Mouse (Mus musculus) kidney, embryonic 15.5 days (tissue): ENCODE measurements around the gene Otud7a. TPM values are rescaled to one million over a fixed set of nuclear protein-coding genes. Genes with fewer than 3 reads are reported as not detected.
"Not testable (repeated sequence)": the region's sequence is repeated elsewhere in the genome, so short reads cannot be mapped to it uniquely, and the experiment has no call there.

Source experiments
- ATAC-seq: fragments of 200-750 bp; cut with Nextera tagmentation; replicated peaks from 2 replicates; pipeline ENCODE4 v1.8.0; 2017; ENCODE audit warnings: moderate TSS enrichment; ENCODE audit not compliant: low FRiP score
- H3K27ac ChIP-seq: fragments of 300-500 bp; sonication (generic); 2 replicates; pipeline ENCODE4 v1.5.1; 2015; ENCODE audit warnings: mild to moderate bottlenecking, inconsistent platforms
- H3K27me3 ChIP-seq: fragments of 300-500 bp; sonication (generic); 2 replicates; pipeline ENCODE4 v1.6.1; 2015; ENCODE audit warnings: inconsistent platforms
- H3K36me3 ChIP-seq: fragments of 300-500 bp; sonication (generic); 2 replicates; pipeline ENCODE4 v1.6.1; 2015; ENCODE audit warnings: inconsistent platforms
- H3K4me1 ChIP-seq: fragments of 300-500 bp; sonication (generic); 2 replicates; pipeline ENCODE4 v1.6.1; 2015; ENCODE audit warnings: inconsistent platforms
- H3K4me2 ChIP-seq: fragments of 300-500 bp; sonication (generic); 2 replicates; pipeline ENCODE4 v1.6.1; 2015; ENCODE audit warnings: moderate library complexity, mild to moderate bottlenecking, inconsistent platforms
- H3K4me3 ChIP-seq: fragments of 300-500 bp; sonication (generic); replicated peaks from 2 replicates; pipeline ENCODE4 v1.5.1; 2015; ENCODE audit warnings: mild to moderate bottlenecking, inconsistent platforms
- H3K9ac ChIP-seq: fragments of 300-500 bp; sonication (generic); 2 replicates; pipeline ENCODE4 v1.6.1; 2015; ENCODE audit warnings: mild to moderate bottlenecking, inconsistent platforms
- H3K9me3 ChIP-seq: fragments of 300-500 bp; sonication (generic); replicated peaks from 2 replicates; pipeline ENCODE4 v1.6.1; 2016; ENCODE audit warnings: inconsistent platforms
- WGBS: fragments of 180-500 bp; shearing (Covaris S2); methylation state at CpG from one replicate; pipeline ENCODE4 v1.1.7; 2015; ENCODE audit warnings: mixed read lengths; 5-methylcytosine and 5-hydroxymethylcytosine counted together
- polyA plus RNA-seq: library from polyadenylated mRNA; unstranded; fragments of >200 nt; fragmentation: Nextera tagmentation; extraction: Ambion mirVana; gene quantifications from 2 replicates; pipeline ENCODE4 v1.2.1, GENCODE M21; 2015

Otud7a gene
- polyA plus RNA-seq, 1 experiment from 2014 or later = 0.14 TPM

DNA sequence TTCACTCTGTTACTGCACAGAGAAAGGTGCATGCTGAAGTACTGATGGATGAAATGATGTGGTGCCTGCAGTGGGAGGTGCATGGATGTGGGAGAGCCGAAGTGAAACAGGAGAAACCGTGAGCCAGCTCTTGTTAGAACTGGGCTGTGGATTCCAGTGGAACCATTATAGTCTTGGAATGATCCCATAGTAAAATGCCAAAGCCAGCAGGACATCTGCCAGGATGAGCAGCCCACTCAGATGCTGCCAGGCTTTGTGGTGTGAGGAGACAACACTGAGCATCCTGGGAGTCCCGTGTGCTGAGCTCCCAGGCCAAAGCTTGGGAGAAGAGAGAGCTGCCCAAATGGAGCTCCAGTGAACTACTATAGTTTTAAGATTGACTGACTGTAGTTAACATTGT is 220.9 kb downstream of the Otud7a start:
- no peak overlapping the region for H3K9ac ChIP-seq
- H3K9me3 ChIP-seq = no peaks in the 10 kb centered on the region
- no peak overlapping the region for H3K27ac ChIP-seq
- 91% methylated on average over 3 of the region's 3 CpGs for WGBS
- no peaks in the 10 kb centered on the region for H3K36me3 ChIP-seq
- no peak overlapping the region for H3K4me2 ChIP-seq
- no peak for ATAC-seq
- no peak overlapping the region for H3K4me3 ChIP-seq
- peaks cover 7% of the 10 kb centered on the region; the same call in 1 of the 2 replicates for H3K4me1 ChIP-seq
- no peaks in the 10 kb centered on the region for H3K27me3 ChIP-seq

DNA sequence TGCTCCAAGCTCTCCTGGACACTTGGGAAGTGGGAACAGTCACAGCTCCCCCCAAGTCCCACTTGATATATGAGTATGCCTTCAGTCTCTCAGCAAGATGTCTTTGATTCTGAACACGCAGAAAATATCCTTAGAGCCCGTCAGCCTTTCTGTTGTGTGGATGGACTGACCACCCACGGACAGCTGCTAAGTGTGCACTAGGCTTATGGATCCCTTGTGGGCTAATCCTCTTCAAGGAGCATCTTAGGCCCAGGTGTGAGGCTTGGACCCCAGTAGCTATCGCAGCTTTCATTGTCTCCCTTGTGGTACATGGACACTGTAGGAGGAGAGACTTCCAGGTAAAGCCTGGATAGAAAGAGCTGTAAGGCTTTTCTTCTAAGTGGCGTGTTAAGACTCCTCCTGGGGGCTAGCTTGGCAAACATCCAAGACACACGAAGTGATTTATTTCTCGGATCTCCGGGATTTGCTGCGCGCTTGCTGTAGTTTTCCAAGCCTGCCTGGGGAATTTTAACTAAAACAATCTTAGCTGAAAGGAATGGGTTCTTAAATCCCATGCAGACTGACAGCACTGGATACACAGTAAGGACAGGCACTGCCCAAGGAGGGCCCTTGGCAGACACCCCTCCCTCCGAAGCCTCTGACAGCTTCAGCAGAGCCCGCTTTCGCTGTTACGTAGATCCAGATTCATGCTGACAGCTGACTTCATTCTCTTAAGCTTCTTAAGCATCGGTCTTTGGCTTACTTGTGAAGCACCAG is 223.6 kb downstream of the Otud7a start:
- Histone ChIP-seq H3K4me3 (no peak overlapping the region), H3K27me3 (no peaks in the 10 kb centered on the region), H3K36me3 (no peaks in the 10 kb centered on the region), H3K27ac (no peak overlapping the region), H3K9ac (no peak overlapping the region), H3K9me3 (no peaks in the 10 kb centered on the region), H3K4me1 (peaks cover 7% of the 10 kb centered on the region; the same call in 1 of the 2 replicates), H3K4me2 (peak overlapping the region; percentile 33)
- ATAC-seq = 0 out of 2 replicates have a peak, but pooled peaks have one; percentile 44
- 49% methylated on average over 15 of the region's 15 CpGs for WGBS

- no peak overlapping the region for H3K4me2 ChIP-seq
- H3K9ac ChIP-seq = no peak overlapping the region
- H3K4me1 ChIP-seq = peaks cover 7% of the 10 kb centered on the region; the same call in 1 of the 2 replicates
- peak; percentile 30; the same call in 1 of the 2 replicates for ATAC-seq
- WGBS = 65% methylated on average over 14 of the region's 14 CpGs
- H3K27me3 ChIP-seq = no peaks in the 10 kb centered on the region
- no peak overlapping the region for H3K4me3 ChIP-seq
- H3K9me3 ChIP-seq = no peaks in the 10 kb centered on the region
- H3K36me3 ChIP-seq = no peaks in the 10 kb centered on the region
- no peak overlapping the region for H3K27ac ChIP-seq
Measured at GRCm38 (mm10) chr7:63668951-63669350, 224.4 kb downstream of the Otud7a start.

DNA sequence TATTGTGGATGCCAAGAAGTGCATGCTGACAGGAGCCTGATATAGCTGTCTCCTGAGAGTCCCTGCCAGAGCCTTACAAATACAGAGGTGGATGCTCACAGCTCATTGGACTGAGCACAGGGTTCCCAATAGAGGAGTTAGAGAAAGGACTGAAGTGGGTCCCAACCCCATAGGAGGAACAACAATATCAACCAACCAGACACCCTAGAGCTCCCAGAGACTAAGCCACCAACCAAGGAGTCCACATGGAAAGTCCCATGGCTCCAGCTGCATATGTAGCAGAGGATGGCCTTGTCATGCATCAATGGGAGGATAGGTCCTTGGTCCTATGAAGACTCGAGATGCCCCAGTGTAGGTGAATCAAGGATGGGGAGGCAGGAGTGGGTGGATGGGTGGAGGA is 226.4 kb downstream of the Otud7a start:
- whole genome bisulfite sequencing = 78% methylated on average over 1 of the region's 1 CpGs

DNA sequence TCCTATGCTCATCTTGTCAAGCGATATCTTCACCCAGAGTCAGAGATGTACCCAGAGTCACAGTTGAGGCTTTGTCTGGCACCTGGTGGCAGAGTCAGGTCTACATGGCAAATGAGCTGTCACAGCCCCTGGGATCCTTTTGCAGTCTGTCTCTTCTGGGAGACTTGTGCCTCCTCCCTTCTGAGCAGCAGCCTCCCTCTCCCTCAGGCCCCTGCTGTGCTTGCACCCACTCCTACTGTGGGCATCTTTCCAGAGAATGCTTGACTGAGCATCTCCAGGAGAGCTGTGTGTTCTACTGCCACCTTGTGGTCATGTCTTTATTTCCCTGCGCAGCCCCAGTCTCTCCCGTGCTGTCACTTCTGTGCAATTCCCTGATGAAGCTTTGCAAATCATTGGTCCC is 227.4 kb downstream of the Otud7a start:
- Histone ChIP-seq H3K9ac (no peak overlapping the region), H3K4me3 (no peak overlapping the region), H3K36me3 (no peaks in the 10 kb centered on the region), H3K27ac (no peak overlapping the region), H3K4me1 (peaks cover 7% of the 10 kb centered on the region; the same call in 1 of the 2 replicates), H3K9me3 (no peaks in the 10 kb centered on the region), H3K4me2 (no peak overlapping the region), H3K27me3 (no peaks in the 10 kb centered on the region)
- 23% methylated on average over 3 of the region's 3 CpGs for WGBS
- ATAC-seq = peak; percentile 83; the same call in 1 of the 2 replicates

More for the DNA sequence above, 226.4 kb downstream of the Otud7a start:
- H3K4me2 ChIP-seq, ATAC-seq, H3K4me1 ChIP-seq, H3K9ac ChIP-seq, H3K36me3 ChIP-seq, H3K4me3 ChIP-seq, H3K27me3 ChIP-seq, H3K27ac ChIP-seq, H3K9me3 ChIP-seq: not testable (repeated sequence)

DNA sequence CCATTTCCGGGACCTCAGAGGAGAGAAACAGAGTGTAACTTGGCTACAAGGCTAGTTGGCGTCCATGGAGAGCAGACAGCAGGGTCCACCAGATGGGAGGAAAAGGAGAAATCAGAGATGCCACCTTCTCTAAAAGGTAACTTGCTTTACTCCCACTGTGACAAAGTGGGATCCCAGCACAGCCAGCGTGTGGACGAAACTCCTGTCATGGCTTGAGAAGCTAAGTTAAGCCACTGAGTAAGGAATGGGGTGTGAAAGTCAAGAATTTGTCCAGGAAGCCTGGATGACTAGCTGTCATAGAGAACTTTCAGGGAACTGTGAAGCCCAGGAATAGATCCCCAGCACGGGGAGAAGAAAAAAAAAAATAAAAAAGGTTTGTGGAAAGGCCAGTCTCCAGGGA is 232.1 kb downstream of the Otud7a start:
- Histone ChIP-seq H3K9me3 (no peaks in the 10 kb centered on the region), H3K9ac (no peak overlapping the region), H3K4me2 (no peak overlapping the region), H3K4me1 (no peaks in the 10 kb centered on the region), H3K27ac (no peak overlapping the region), H3K4me3 (no peak overlapping the region), H3K36me3 (no peaks in the 10 kb centered on the region), H3K27me3 (no peaks in the 10 kb centered on the region)
- WGBS = 86% methylated on average over 5 of the region's 5 CpGs
- no peak for ATAC-seq

DNA sequence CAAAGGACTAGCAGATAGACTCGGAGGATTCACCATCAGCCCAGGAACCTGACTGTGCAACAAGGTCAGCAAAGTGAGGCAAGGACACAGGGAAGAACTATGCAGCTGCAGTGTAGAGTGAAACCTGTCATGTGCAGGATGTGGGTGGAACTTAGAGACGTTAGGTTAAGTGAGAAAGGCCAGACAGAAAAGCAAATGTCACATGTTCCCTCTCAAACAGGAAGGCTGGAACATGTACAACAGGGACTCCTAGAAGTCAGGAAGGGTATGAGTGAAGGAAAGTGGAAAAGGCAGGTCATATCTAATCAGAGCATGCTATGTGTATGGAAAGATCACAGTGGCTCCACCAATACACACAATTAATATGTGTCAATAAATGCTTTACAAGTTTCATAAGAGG is 232.6 kb downstream of the Otud7a start:
- no peak overlapping the region for H3K4me3 ChIP-seq
- H3K4me2 ChIP-seq = no peak overlapping the region
- H3K27ac ChIP-seq = no peak overlapping the region
- H3K9me3 ChIP-seq = no peaks in the 10 kb centered on the region
- WGBS = 43% methylated on average over 2 of the region's 2 CpGs
- H3K9ac ChIP-seq = no peak overlapping the region
- H3K27me3 ChIP-seq = no peaks in the 10 kb centered on the region
- H3K4me1 ChIP-seq = no peaks in the 10 kb centered on the region
- ATAC-seq = no peak
- no peaks in the 10 kb centered on the region for H3K36me3 ChIP-seq

DNA sequence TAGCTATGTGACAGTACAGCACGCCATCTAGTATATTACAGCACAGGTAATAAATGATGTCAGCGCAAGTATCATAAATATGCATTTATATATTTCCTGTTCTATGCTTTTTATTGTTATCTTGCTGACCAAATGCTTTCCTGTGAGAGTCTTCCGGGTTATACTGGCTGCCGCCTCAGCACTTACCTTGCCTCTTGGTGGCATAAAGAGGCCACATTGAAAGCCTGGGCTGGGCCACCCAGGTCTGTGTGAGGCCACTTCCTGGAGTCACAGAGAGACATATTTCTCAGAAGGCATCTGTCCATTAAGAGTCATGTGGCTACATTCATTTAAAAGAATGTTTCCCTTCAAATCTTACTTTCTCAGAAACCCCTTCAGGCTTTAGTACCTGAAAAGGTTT is 242.5 kb downstream of the Otud7a start:
- Histone ChIP-seq H3K27me3 (no peaks in the 10 kb centered on the region), H3K4me2 (no peak overlapping the region), H3K9me3 (no peaks in the 10 kb centered on the region), H3K4me3 (no peak overlapping the region), H3K27ac (no peak overlapping the region), H3K4me1 (no peaks in the 10 kb centered on the region), H3K36me3 (no peaks in the 10 kb centered on the region), H3K9ac (no peak overlapping the region)
- WGBS = 76% methylated on average over 4 of the region's 4 CpGs
- ATAC-seq = no peak

- ATAC-seq = no peak
- H3K36me3 ChIP-seq = no peaks in the 10 kb centered on the region
- no peak overlapping the region for H3K4me3 ChIP-seq
- no peaks in the 10 kb centered on the region for H3K27me3 ChIP-seq
- 88% methylated on average over 4 of the region's 4 CpGs for WGBS
- no peak overlapping the region for H3K27ac ChIP-seq
- no peak overlapping the region for H3K9ac ChIP-seq
- no peaks in the 10 kb centered on the region for H3K9me3 ChIP-seq
- no peak overlapping the region for H3K4me2 ChIP-seq
- no peaks in the 10 kb centered on the region for H3K4me1 ChIP-seq
Measured at GRCm38 (mm10) chr7:63697921-63698320, 253.4 kb downstream of the Otud7a start.

GRCm38 (mm10) chr7:63717903-63718302 is 273.4 kb downstream of the Otud7a start:
- no peaks in the 10 kb centered on the region for H3K36me3 ChIP-seq
- H3K4me1 ChIP-seq = no peaks in the 10 kb centered on the region
- no peaks in the 10 kb centered on the region for H3K27me3 ChIP-seq
- no peaks in the 10 kb centered on the region for H3K9me3 ChIP-seq
- no peak overlapping the region for H3K4me2 ChIP-seq
- no peak overlapping the region for H3K27ac ChIP-seq
- H3K9ac ChIP-seq = no peak overlapping the region
- 87% methylated on average over 8 of the region's 8 CpGs for WGBS
- no peak for ATAC-seq
- no peak overlapping the region for H3K4me3 ChIP-seq

DNA sequence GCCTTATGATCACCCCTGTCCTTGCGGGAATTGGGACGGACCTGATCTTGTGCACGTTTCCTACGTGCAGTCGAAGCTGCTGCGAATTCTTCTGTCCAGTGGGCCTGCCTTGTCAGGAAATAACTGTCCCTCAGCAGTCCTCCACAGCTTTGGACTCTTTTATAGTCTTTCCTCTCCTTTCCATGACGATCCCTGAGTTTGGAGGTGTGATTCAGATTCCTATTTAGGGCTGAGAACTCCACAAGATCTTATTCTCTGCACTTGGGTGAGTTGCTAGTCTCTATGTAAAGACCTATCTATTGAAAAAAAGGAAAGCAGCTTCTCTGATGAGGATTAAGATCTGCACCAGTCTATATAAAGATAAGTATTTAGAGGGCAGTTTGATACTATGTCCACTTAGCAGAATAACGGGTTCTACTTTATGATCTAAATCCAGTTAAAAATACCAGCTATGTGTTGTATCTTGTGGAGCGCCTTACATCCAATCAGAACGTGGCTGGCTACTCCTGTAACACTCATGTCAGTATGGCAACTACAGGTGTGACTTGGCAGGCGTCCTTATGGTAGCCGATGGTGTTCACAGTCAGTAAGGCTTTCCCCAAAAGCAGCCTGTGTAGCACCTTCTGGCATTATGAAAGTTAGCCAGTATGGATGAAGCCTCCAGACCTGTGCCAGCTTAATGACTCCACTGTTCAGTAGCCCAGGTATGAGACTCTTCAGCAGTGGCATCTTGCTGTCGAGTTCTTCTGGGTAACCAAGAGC is 274.8 kb downstream of the Otud7a start:
- no peak overlapping the region for H3K4me2 ChIP-seq
- no peaks in the 10 kb centered on the region for H3K9me3 ChIP-seq
- no peak overlapping the region for H3K27ac ChIP-seq
- no peaks in the 10 kb centered on the region for H3K4me1 ChIP-seq
- no peaks in the 10 kb centered on the region for H3K27me3 ChIP-seq
- no peak overlapping the region for H3K4me3 ChIP-seq
- H3K36me3 ChIP-seq = no peaks in the 10 kb centered on the region
- no peak overlapping the region for H3K9ac ChIP-seq
- ATAC-seq = no peak
- WGBS = 80% methylated on average over 13 of the region's 13 CpGs

GRCm38 (mm10) chr7:63720682-63721081 is 276.1 kb downstream of the Otud7a start:
- no peak for ATAC-seq
- Histone ChIP-seq H3K4me1 (no peaks in the 10 kb centered on the region), H3K9ac (no peak overlapping the region), H3K27ac (no peak overlapping the region), H3K4me3 (no peak overlapping the region), H3K9me3 (no peaks in the 10 kb centered on the region), H3K27me3 (no peaks in the 10 kb centered on the region), H3K4me2 (no peak overlapping the region), H3K36me3 (no peaks in the 10 kb centered on the region)
- whole genome bisulfite sequencing = 49% methylated on average over 2 of the region's 2 CpGs
